Mouse (Mus musculus): ENCODE measurements around the gene Atxn1. TPM values are rescaled to one million over a fixed set of nuclear protein-coding genes. Genes with fewer than 3 reads are reported as not detected.

Atxn1 gene
- total RNA-seq, 2 experiments from 2014 or later, result 112 to 115 TPM

DNA sequence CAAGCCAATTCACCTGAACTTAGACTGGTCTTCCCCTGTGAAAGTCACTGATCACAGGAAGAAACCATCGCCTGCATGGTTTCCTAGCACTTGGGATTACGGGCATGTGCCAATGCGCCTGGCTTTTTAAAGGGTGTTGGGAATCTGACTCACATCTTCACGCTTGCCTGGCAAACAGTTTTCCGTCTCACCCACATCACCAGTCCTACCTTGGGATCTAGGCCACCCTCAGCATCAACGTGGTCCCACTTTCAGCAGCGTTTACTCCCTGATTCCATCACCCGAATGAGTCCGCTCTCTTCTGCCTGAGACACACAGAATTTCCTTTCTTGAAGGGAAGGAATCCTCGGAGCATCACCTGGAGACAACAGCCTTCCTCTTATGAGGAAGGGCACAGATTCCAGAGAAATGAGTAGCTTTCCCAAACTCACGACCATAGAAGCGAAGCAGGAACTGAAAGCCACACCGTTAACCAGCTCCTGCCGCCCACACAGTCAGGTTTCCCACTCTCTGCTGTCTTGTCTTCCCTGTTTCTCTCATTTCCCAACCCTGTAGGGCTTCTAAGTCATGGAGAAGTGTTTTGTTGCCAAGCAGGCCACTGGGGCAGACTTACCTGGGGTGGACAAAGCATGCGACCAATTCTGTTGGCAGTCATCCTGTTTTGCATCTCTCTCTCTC, 128.3 kb downstream of the Atxn1 start:
- DNase-seq (ENCODE audit: extremely low spot score in 1 of 2, low spot score in 1 of 2), result no peak

DNA sequence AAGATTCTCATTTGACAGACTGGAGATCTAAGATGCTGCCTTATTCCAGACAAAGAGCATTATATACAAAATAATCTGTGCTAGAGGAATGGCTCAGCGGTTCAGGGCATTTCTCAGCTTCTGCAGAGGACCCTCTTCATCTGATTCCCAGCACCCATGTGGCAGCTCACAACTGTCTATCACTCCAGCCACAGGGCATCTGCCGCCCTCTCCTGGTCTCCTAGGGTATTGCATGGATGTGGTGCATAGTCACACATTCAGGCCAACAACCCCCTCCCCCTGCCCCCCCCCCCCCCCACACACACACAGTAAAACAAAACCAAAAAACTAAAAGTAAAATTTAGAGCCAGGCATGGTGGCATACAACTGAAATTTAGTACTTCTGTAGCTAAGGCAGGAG, 130.5 kb downstream of the Atxn1 start:
- DNase-seq (ENCODE audit: extremely low spot score in 1 of 2, low spot score in 1 of 2), result no peak

GRCm38 (mm10) chr13:45832695-45833350, 132.0 kb downstream of the Atxn1 start:
- DNase-seq (ENCODE audit: extremely low spot score in 1 of 2, low spot score in 1 of 2), result no peak

DNA sequence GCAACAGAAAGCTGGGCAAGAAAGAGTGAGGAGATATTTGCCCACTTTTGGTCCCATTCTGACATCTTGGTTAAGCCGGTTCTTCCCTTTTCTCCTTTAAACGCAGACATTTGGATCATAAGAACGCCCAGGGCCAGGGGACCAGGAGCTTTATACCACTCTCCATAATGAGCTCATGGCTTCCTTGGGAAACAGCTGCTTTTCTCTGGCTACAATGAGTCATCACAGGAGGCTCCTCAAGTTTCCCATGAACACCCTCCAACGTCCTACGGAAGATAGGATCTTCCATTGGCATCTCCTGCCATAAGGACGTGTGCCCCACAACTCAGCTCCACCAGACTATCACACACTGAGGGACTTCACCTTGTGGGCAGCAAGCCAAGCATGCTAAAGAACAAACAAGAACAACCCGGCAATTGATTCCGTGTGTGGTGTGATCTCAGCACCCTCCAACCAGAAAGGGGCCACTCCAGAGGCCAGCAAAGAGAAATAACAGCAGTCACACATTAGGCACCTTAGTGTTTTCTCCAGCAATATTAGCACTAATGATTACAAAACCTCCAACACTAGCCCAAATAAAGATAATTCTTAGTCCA, 135.4 kb downstream of the Atxn1 start:
- no peak for DNase-seq (ENCODE audit: extremely low spot score in 1 of 2, low spot score in 1 of 2)

GRCm38 (mm10) chr13:45828035-45828434, 136.8 kb downstream of the Atxn1 start:
- DNase-seq (ENCODE audit: extremely low spot score in 1 of 2, low spot score in 1 of 2), result no peak

GRCm38 (mm10) chr13:45827619-45828018, 137.2 kb downstream of the Atxn1 start:
- no peak for DNase-seq (ENCODE audit: extremely low spot score in 1 of 2, low spot score in 1 of 2)

GRCm38 (mm10) chr13:45827046-45827596, 137.7 kb downstream of the Atxn1 start:
- no peak for DNase-seq (ENCODE audit: extremely low spot score in 1 of 2, low spot score in 1 of 2)

DNA sequence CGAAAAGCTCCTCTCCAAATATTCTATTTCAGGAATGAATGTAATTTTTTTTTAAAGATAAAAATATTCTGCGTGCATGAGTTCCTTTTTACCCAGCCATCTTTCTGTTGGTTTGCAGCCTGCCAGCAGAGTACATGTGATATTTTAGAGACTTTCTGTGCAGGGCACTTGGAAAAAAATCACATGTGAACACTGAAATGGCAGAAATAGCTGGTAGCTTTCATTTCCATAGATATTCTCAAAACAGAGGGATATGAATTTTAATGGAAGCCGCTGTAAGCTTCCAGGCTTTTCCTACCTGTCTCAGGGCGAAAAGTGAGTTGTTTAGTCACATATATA, 142.3 kb downstream of the Atxn1 start:
- DNase-seq (ENCODE audit: extremely low spot score in 1 of 2, low spot score in 1 of 2), result no peak

- no peak for DNase-seq (ENCODE audit: extremely low spot score in 1 of 2, low spot score in 1 of 2)
Observed at GRCm38 (mm10) chr13:45821764-45822490, 142.9 kb downstream of the Atxn1 start.

DNA sequence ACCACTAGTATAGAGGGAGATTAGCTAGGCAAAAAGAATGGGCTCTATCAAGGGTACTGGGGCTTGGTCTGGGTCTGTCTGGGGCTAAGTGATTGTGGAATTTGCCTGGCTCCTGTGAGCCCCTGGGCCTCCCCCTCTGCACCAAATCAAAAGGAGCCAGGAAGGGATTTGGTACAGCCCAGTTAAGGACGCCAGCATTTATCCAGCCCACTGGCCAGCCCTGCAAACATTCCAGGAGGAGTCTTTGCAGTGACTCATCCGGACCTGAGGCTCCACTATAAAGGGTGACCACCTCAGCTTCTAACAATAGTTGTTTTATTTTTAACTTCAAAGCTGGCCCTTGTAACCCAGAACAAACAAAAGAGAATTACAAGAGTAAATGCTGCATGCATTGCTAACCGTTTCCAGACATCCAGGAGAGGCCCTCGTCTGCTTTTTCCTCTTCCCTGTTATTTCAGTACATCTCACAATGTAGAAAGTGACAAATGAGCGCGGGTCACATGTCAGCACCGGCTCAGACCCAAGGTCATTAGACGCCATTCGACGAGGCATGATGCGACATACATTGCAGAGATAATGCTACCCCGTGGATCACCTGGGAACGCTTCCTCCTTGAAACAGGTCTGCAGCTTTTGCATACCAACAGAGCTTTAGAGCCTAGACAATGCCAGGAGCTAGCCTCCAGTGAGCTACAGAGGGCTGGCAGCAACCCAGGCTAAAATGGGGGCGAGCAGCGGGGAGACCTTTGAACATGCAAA, 144.2 kb downstream of the Atxn1 start:
- no peak for DNase-seq (ENCODE audit: extremely low spot score in 1 of 2, low spot score in 1 of 2)

DNA sequence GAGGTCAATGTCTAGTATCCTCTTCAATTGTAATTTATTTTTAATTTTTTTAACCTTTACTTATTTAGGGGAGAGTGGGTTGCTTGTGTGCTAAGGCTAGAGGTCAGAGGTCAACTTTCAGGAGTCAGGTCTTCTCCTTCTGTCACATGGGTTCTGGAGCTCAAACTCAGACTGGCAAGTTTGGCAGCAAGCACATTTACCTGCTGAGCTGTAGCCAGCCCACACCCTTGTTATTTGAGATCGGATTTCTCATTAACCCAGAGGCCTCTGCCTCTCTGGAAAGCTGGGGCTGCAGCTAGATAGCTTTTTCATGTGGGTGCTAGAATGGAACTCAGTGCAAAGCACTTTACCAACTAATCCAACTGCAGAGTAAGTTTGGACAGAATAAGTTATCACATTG, 148.1 kb downstream of the Atxn1 start:
- no peak for DNase-seq (ENCODE audit: extremely low spot score in 1 of 2, low spot score in 1 of 2)

- no peak for DNase-seq (ENCODE audit: extremely low spot score in 1 of 2, low spot score in 1 of 2)
Observed at GRCm38 (mm10) chr13:45809777-45810410, 154.9 kb downstream of the Atxn1 start.

- DNase-seq (ENCODE audit: extremely low spot score in 1 of 2, low spot score in 1 of 2), result peak; percentile 62 to 88
Observed at GRCm38 (mm10) chr13:45807593-45808043, 157.2 kb downstream of the Atxn1 start.

- DNase-seq (ENCODE audit: extremely low spot score in 1 of 2, low spot score in 1 of 2), result no peak
Observed at GRCm38 (mm10) chr13:45806600-45807525, 157.9 kb downstream of the Atxn1 start.

- no peak for DNase-seq (ENCODE audit: extremely low spot score in 1 of 2, low spot score in 1 of 2)
Observed at GRCm38 (mm10) chr13:45805915-45806599, 158.8 kb downstream of the Atxn1 start.

GRCm38 (mm10) chr13:45802620-45803410, 162.0 kb downstream of the Atxn1 start:
- DNase-seq (ENCODE audit: extremely low spot score in 1 of 2, low spot score in 1 of 2), result no peak

- no peak for DNase-seq (ENCODE audit: extremely low spot score in 1 of 2, low spot score in 1 of 2)
Observed at GRCm38 (mm10) chr13:45798248-45798647, 166.6 kb downstream of the Atxn1 start.
